Mouse (Mus musculus) testis, adult 2 months (tissue): Measurements from ENCODE around the gene Eif4ebp2.

Experiments used
- CTCF ChIP-seq: fragments of 200-500 bp; IDR thresholded peaks from 2 replicates; pipeline ENCODE4 v1.5.1; 2012; ENCODE audit warnings: low read depth, mild to moderate bottlenecking, inconsistent platforms, low read length, moderate library complexity; ENCODE audit not compliant: control insufficient read depth, insufficient read depth, insufficient replicate concordance
- POLR2A ChIP-seq: fragments of 200-500 bp; IDR thresholded peaks from 2 replicates; pipeline ENCODE4 v1.6.1; 2012; ENCODE audit warnings: low read depth, mild to moderate bottlenecking, inconsistent platforms, low read length, moderate library complexity; ENCODE audit not compliant: control insufficient read depth

GRCm38 (mm10) chr10:61394476-61395136 is 57.9 kb downstream of the Eif4ebp2 start:
- TF ChIP-seq CTCF (no peak), POLR2A (no peak)
